Mouse (Mus musculus): ENCODE measurements around the gene Nos1ap. TPM values are rescaled to one million over a fixed set of nuclear protein-coding genes. Genes with fewer than 3 reads are reported as not detected.

Gene Nos1ap
- polyA plus RNA-seq, 1 experiment = 79.8 TPM

DNA sequence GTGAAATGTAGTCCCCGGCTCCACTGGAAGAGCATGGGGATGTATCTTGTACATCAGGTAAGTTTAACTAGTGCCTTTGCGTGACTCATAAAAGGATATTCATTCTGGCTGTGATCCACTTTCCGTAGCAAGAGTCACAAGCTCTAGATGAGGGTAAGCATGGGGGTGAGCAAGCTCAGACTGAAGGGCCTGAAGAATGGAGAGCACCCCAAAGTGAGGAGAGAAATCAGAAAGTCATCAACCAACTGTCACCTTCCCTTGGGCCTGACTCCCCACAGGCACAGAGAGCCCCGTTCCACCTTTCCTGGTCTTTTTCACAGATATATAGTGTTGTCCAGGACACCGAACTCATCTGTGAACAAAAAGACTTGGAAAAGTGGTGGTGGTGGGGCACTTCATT lies 213.9 kb downstream of the Nos1ap start:
- Histone ChIP-seq H3K27me3 (ENCODE audit: control insufficient read depth, insufficient read depth, low read length) (no peaks in the 10 kb centered on the region), H3K27ac (ENCODE audit: insufficient read depth, low read depth, low read length) (no peak overlapping the region), H3K4me1 (ENCODE audit: control insufficient read depth, insufficient read depth, insufficient read length, low read length) (no peaks in the 10 kb centered on the region), H3K4me3 (ENCODE audit: low read depth, low read length) (no peak overlapping the region), H3K36me3 (ENCODE audit: control insufficient read depth, insufficient read depth, low read length) (no peaks in the 10 kb centered on the region)
- TF ChIP-seq POLR2A (IDR thresholded peaks at IDR 0.05; ENCODE audit: low read depth, low read length) (no peak), CTCF (IDR thresholded peaks at IDR 0.05; ENCODE audit: extremely low read depth, insufficient read length, insufficient replicate concordance, low read depth, low read length) (no peak)
- WGBS = 95% methylated on average over 5 of the region's 5 CpGs

DNA sequence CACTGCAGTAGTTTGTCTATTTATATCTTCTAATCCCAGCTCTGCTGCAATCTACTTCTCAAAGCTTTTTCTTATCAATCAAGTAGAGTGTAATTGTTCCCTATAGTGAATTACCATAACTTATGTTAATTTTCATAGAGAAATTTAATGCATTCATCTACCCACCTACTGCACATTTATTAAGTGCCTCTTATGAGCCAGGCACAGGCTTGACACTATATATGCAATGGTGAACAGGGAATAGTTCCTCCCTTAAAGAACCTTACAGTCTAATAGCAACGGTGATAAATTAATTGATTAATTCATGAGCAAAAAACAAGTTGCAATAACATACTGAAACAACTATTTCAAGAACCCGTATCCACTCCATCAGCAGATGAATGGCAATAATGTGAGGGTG lies 215.9 kb downstream of the Nos1ap start:
- Histone ChIP-seq H3K4me3 (ENCODE audit: low read depth, low read length) (no peak overlapping the region), H3K27ac (ENCODE audit: insufficient read depth, low read depth, low read length) (no peak overlapping the region), H3K27me3 (ENCODE audit: control insufficient read depth, insufficient read depth, low read length) (no peaks in the 10 kb centered on the region), H3K4me1 (ENCODE audit: control insufficient read depth, insufficient read depth, insufficient read length, low read length) (no peaks in the 10 kb centered on the region), H3K36me3 (ENCODE audit: control insufficient read depth, insufficient read depth, low read length) (no peaks in the 10 kb centered on the region)
- TF ChIP-seq CTCF (IDR thresholded peaks at IDR 0.05; ENCODE audit: extremely low read depth, insufficient read length, insufficient replicate concordance, low read depth, low read length) (no peak), POLR2A (IDR thresholded peaks at IDR 0.05; ENCODE audit: low read depth, low read length) (no peak)
- 91% methylated on average over 2 of the region's 2 CpGs for WGBS

DNA sequence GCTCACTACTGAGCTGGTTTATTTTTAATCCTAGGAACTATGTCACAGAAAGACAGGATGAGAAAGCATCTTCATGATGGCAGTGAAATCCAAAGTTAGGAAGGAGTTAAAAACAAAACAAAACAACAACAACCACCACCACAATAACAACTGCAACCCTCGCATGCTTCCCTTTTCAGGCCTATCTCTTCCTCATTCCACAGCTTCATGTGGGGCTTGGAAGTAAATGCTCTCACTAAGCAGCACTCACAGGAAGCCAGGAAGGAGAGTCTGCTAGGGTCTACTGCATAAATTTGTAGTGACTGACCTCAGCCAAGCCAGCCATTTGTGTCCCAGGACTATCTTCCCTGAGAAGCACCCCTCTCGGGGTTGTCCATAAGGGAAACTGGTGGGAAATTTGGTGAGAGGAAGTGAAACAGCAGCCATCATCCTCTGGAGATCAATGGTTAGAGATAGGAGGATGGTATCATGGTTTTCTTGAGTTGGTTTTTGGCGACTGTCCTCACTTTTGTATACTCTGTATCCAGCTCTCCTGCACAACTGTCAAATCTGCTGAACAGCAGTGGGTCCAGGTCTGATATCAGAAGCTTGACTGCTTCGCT lies 218.4 kb downstream of the Nos1ap start:
- no peaks in the 10 kb centered on the region for H3K27me3 ChIP-seq (ENCODE audit: control insufficient read depth, insufficient read depth, low read length)
- H3K4me1 ChIP-seq (ENCODE audit: control insufficient read depth, insufficient read depth, insufficient read length, low read length) = no peaks in the 10 kb centered on the region
- 81% methylated on average over 4 of the region's 4 CpGs for WGBS
- TF ChIP-seq CTCF (IDR thresholded peaks at IDR 0.05; ENCODE audit: extremely low read depth, insufficient read length, insufficient replicate concordance, low read depth, low read length) (no peak), POLR2A (IDR thresholded peaks at IDR 0.05; ENCODE audit: low read depth, low read length) (no peak)
- H3K4me3 ChIP-seq (ENCODE audit: low read depth, low read length) = no peak overlapping the region
- no peak overlapping the region for H3K27ac ChIP-seq (ENCODE audit: insufficient read depth, low read depth, low read length)
- H3K36me3 ChIP-seq (ENCODE audit: control insufficient read depth, insufficient read depth, low read length) = no peaks in the 10 kb centered on the region

DNA sequence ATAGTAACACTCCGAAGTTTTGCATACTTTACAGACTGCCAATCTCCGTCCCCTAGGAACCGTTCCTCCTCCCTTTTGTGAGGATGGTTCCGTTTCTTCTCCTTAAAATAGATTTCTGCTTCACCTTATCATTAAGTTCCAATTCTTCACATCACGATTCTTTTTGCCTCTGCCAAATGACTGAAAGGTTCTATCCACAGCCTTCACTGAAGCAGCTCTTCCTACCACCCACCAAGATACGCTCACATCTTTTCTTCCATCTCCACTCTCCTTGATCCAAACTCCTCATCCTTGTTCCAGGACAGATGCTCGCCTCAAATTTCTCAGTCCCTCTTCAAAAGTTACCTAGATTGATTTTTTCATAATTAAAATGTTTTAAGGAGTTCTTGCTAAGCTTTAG lies 220.8 kb downstream of the Nos1ap start:
- Histone ChIP-seq H3K27ac (ENCODE audit: insufficient read depth, low read depth, low read length) (no peak overlapping the region), H3K27me3 (ENCODE audit: control insufficient read depth, insufficient read depth, low read length) (no peaks in the 10 kb centered on the region), H3K4me1 (ENCODE audit: control insufficient read depth, insufficient read depth, insufficient read length, low read length) (no peaks in the 10 kb centered on the region), H3K36me3 (ENCODE audit: control insufficient read depth, insufficient read depth, low read length) (no peaks in the 10 kb centered on the region), H3K4me3 (ENCODE audit: low read depth, low read length) (no peak overlapping the region)
- TF ChIP-seq CTCF (IDR thresholded peaks at IDR 0.05; ENCODE audit: extremely low read depth, insufficient read length, insufficient replicate concordance, low read depth, low read length) (no peak), POLR2A (IDR thresholded peaks at IDR 0.05; ENCODE audit: low read depth, low read length) (no peak)
- WGBS = 86% methylated on average over 7 of the region's 7 CpGs

DNA sequence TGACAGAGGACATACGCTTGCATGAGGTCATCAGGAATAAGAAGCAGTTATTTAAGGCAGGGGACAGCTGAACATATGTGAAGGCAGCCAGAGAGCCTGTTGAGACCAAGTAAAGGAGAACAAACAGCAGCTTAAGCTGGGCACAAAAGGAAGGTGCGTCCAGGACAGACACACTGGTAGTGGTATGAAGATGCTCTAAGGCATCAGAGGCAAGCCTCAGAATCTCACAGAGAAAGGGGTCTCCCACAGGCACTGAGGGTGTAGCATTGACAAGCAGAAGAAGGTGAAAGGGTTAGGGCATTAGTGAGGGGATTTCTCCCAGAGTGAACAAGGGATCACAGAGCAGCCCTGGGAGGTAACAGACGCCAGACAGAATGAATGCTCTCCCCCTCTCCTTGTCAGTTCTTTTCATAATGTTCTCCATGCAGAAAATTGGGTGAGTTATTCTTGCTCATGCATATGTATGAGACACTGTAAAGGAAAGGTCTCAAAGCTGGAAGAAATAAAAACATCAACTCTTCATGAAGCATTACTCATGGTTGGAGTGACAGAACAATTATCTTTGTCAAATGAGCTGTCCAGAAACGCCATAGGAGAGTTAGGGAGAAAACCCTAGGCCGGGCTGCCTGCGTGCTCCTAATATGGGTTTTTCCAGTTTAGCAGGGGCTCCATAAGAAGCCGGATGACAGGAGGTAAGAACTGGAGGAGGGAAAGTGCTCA lies 222.5 kb downstream of the Nos1ap start:
- Histone ChIP-seq H3K27ac (ENCODE audit: insufficient read depth, low read depth, low read length) (no peak overlapping the region), H3K4me3 (ENCODE audit: low read depth, low read length) (no peak overlapping the region), H3K36me3 (ENCODE audit: control insufficient read depth, insufficient read depth, low read length) (no peaks in the 10 kb centered on the region), H3K27me3 (ENCODE audit: control insufficient read depth, insufficient read depth, low read length) (no peaks in the 10 kb centered on the region), H3K4me1 (ENCODE audit: control insufficient read depth, insufficient read depth, insufficient read length, low read length) (no peaks in the 10 kb centered on the region)
- TF ChIP-seq CTCF (IDR thresholded peaks at IDR 0.05; ENCODE audit: extremely low read depth, insufficient read length, insufficient replicate concordance, low read depth, low read length) (no peak), POLR2A (IDR thresholded peaks at IDR 0.05; ENCODE audit: low read depth, low read length) (no peak)
- 88% methylated on average over 7 of the region's 7 CpGs for WGBS

DNA sequence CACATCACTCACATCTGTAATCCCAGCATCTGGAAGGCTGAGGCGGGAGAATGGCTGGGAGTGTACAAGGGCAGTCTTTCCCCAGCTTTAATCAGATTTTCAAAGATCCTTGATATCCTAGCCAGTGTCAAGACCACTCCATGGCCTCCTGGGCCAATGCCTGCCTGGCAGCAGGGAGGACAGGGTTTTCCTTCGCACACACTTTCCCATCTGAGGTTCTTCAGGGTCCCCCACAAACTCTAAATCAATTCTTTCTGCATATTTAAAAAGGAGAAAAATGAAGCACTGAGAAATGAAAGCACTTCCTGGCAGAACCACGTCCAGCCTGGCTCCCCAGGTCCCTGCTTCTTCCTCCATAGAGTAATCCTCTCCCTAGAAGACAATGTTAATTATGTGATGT lies 225.9 kb downstream of the Nos1ap start:
- Histone ChIP-seq H3K36me3 (ENCODE audit: control insufficient read depth, insufficient read depth, low read length) (no peaks in the 10 kb centered on the region), H3K27me3 (ENCODE audit: control insufficient read depth, insufficient read depth, low read length) (no peaks in the 10 kb centered on the region), H3K4me3 (ENCODE audit: low read depth, low read length) (no peak overlapping the region), H3K27ac (ENCODE audit: insufficient read depth, low read depth, low read length) (no peak overlapping the region), H3K4me1 (ENCODE audit: control insufficient read depth, insufficient read depth, insufficient read length, low read length) (no peaks in the 10 kb centered on the region)
- no peak for TF ChIP-seq POLR2A (IDR thresholded peaks at IDR 0.05; ENCODE audit: low read depth, low read length)
- TF ChIP-seq CTCF (IDR thresholded peaks at IDR 0.05; ENCODE audit: extremely low read depth, insufficient read length, insufficient replicate concordance, low read depth, low read length) = no peak
- WGBS = 89% methylated on average over 3 of the region's 3 CpGs

DNA sequence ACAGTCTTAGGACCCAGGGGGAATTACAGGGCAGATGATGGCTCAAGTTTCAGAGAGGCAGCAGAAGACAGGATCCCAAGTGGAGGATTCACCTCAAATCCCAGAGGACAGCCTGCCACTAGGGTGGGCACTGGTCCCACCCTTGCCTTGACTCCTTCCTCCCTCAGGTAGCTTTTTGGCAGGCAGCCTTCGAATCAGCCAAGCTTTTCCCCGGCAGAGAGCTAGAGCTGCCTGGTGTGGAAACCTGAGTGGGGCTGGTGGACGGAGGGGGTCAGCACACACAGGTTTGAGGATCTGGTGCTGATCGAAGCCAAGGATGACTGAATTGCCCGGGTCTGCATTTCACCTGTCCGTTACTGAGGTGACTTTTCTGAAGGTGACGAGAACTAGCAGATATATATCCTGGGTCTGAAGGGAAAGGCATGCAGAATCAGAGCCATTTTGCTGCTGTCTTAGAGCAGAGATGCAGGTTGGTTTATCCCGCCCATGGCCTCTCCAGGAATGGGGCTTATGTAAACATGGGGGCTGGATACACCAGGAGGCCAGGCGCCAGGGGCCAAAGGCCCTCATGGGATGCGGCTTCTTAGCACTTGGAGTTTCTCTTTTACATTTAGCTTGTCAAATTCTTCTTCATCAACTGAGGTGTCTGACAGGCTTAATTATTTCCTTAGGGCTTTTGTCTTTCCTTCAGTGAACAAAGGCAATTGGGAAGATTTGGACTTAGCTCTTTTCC lies 229.3 kb downstream of the Nos1ap start:
- Histone ChIP-seq H3K27ac (ENCODE audit: insufficient read depth, low read depth, low read length) (no peak overlapping the region), H3K4me1 (ENCODE audit: control insufficient read depth, insufficient read depth, insufficient read length, low read length) (no peaks in the 10 kb centered on the region), H3K4me3 (ENCODE audit: low read depth, low read length) (no peak overlapping the region), H3K36me3 (ENCODE audit: control insufficient read depth, insufficient read depth, low read length) (no peaks in the 10 kb centered on the region), H3K27me3 (ENCODE audit: control insufficient read depth, insufficient read depth, low read length) (no peaks in the 10 kb centered on the region)
- WGBS = 60% methylated on average over 10 of the region's 10 CpGs
- no peak for TF ChIP-seq POLR2A (IDR thresholded peaks at IDR 0.05; ENCODE audit: low read depth, low read length)
